Mouse (Mus musculus): Measurements from ENCODE around the gene Rnase12. TPM values are rescaled to one million over a fixed set of nuclear protein-coding genes. Genes with fewer than 3 reads are reported as not detected.

The Rnase12 gene
- polyA plus RNA-seq, 1 experiment from 2014 or later, result not detected

- Histone ChIP-seq H3K27ac (no peak overlapping the region), H3K9ac (replicated peaks) (no peak overlapping the region), H3K4me1 (replicated peaks) (peaks cover 11% of the 10 kb centered on the region), H3K4me3 (replicated peaks) (no peak overlapping the region), H3K9me3 (no peaks in the 10 kb centered on the region), H3K4me2 (replicated peaks) (no peak overlapping the region), H3K27me3 (peaks cover 26% of the 10 kb centered on the region), H3K36me3 (no peaks in the 10 kb centered on the region)
- ATAC-seq, result no peak
- 98% methylated on average over 2 of the region's 2 CpGs for WGBS
These were observed 23.6 kb upstream of the Rnase12 start for GRCm38 (mm10) chr14:51081035-51081434.

GRCm38 (mm10) chr14:51079180-51079579 lies 21.7 kb upstream of the Rnase12 start:
- Histone ChIP-seq H3K9me3 (no peaks in the 10 kb centered on the region), H3K27me3 (peaks cover 18% of the 10 kb centered on the region), H3K9ac (replicated peaks) (no peak overlapping the region), H3K27ac (no peak overlapping the region), H3K4me3 (replicated peaks) (no peak overlapping the region), H3K36me3 (no peaks in the 10 kb centered on the region), H3K4me1 (replicated peaks) (peaks cover 11% of the 10 kb centered on the region), H3K4me2 (replicated peaks) (no peak overlapping the region)
- ATAC-seq, result no peak
- 85% methylated on average over 1 of the region's 1 CpGs for WGBS

DNA sequence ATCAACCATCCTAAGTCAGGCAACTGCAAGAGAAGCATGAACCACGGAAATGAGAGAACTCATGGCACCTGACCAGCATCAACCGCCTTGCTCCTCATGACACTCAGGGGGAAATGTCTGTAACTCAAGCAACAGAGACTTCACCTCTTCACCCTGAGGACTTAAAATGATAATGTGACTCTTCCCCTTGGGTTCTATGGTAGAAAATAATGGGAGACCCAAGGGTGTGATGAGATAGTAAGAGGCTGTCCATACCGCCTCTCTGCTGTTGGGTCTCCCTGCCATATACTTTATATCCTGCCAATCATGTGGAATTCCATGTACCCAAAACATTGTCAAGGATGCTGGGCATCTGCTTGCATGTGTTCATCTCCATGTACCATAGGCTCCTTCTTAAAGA lies 16.9 kb upstream of the Rnase12 start, which contains the start of gene Olfr750:
Olfr750 (minus strand) TSS at position 101 of the 400 bp plus-strand sequence.
- no peak within 1 kb of the TSS for H3K9ac ChIP-seq (replicated peaks)
- no peaks in the 10 kb centered on the region for H3K4me1 ChIP-seq (replicated peaks)
- no peak within 1 kb of the TSS for H3K4me2 ChIP-seq (replicated peaks)
- no peaks in the 10 kb centered on the region for H3K36me3 ChIP-seq
- WGBS, result 82% methylated on average over 3 of the region's 3 CpGs
- H3K27me3 ChIP-seq, result no peaks in the 10 kb centered on the region
- no peak within 1 kb of the TSS for H3K4me3 ChIP-seq (replicated peaks)
- H3K9me3 ChIP-seq, result no peaks in the 10 kb centered on the region
- ATAC-seq, result no peak
- H3K27ac ChIP-seq, result no peak within 1 kb of the TSS

- H3K9ac ChIP-seq (replicated peaks), result no peak overlapping the region
- no peak for ATAC-seq
- WGBS, result 82% methylated on average over 2 of the region's 2 CpGs
- no peak overlapping the region for H3K27ac ChIP-seq
- H3K4me3 ChIP-seq (replicated peaks), result no peak overlapping the region
- H3K4me2 ChIP-seq (replicated peaks), result no peak overlapping the region
- peaks cover 8% of the 10 kb centered on the region; the same call in 1 of the 2 replicates for H3K4me1 ChIP-seq (replicated peaks)
- H3K9me3 ChIP-seq, result no peaks in the 10 kb centered on the region
- H3K36me3 ChIP-seq, result no peaks in the 10 kb centered on the region
- H3K27me3 ChIP-seq, result no peaks in the 10 kb centered on the region
These were observed 12.2 kb upstream of the Rnase12 start for GRCm38 (mm10) chr14:51069617-51070016.

DNA sequence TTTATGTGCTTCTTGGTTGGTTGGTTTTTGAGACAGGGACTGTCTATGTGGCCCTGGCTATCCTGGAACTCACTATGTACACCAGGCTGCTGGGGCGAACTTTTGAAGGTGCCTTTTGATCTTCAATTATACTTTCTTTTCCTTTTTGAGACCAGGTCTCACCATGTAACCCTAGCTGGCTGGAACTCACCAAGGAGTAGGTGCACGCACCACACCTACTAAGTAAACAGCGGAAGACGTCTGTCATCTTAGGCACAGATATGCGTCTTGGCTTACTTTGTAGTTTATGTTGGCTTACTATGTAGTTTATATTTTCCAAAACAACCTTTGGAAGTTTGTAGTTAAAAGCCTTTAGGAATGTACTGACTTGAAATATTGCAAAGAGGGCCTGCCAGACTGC lies 11.5 kb upstream of the Rnase12 start:
- no peak for ATAC-seq
- H3K9me3 ChIP-seq, result no peaks in the 10 kb centered on the region
- H3K36me3 ChIP-seq, result no peaks in the 10 kb centered on the region
- H3K27ac ChIP-seq, result no peak overlapping the region
- H3K4me2 ChIP-seq (replicated peaks), result no peak overlapping the region
- H3K4me1 ChIP-seq (replicated peaks), result peaks cover 12% of the 10 kb centered on the region; the same call in 1 of the 2 replicates
- no peak overlapping the region for H3K9ac ChIP-seq (replicated peaks)
- no peaks in the 10 kb centered on the region for H3K27me3 ChIP-seq
- H3K4me3 ChIP-seq (replicated peaks), result no peak overlapping the region
- 93% methylated on average over 5 of the region's 5 CpGs for WGBS

- ATAC-seq, result no peak
These were observed 3.3 kb upstream of the Rnase12 start for GRCm38 (mm10) chr14:51060761-51061160.

GRCm38 (mm10) chr14:51054243-51055237 lies 2.9 kb downstream of the Rnase12 start:
- no peak for ATAC-seq
- no peaks in the 10 kb centered on the region for H3K36me3 ChIP-seq
- H3K27ac ChIP-seq, result no peak overlapping the region
- WGBS, result 19% methylated on average over 13 of the region's 13 CpGs
- no peaks in the 10 kb centered on the region for H3K27me3 ChIP-seq
- H3K4me3 ChIP-seq (replicated peaks), result no peak overlapping the region
- no peak overlapping the region for H3K4me2 ChIP-seq (replicated peaks)
- no peak overlapping the region for H3K9ac ChIP-seq (replicated peaks)
- no peaks in the 10 kb centered on the region for H3K9me3 ChIP-seq
- H3K4me1 ChIP-seq (replicated peaks), result peaks cover 12% of the 10 kb centered on the region

More at GRCm38 (mm10) chr14:51060761-51061160, 3.3 kb upstream of the Rnase12 start:
- Histone ChIP-seq H3K9ac (replicated peaks) (no peak overlapping the region), H3K36me3 (no peaks in the 10 kb centered on the region), H3K4me1 (replicated peaks) (0 out of 2 replicates have a peak, but pooled peaks cover 10% of the 10 kb centered on the region), H3K27me3 (no peaks in the 10 kb centered on the region), H3K9me3 (no peaks in the 10 kb centered on the region), H3K27ac (no peak overlapping the region), H3K4me2 (replicated peaks) (no peak overlapping the region), H3K4me3 (replicated peaks) (no peak overlapping the region)
- WGBS, result 86% methylated on average over 5 of the region's 5 CpGs

DNA sequence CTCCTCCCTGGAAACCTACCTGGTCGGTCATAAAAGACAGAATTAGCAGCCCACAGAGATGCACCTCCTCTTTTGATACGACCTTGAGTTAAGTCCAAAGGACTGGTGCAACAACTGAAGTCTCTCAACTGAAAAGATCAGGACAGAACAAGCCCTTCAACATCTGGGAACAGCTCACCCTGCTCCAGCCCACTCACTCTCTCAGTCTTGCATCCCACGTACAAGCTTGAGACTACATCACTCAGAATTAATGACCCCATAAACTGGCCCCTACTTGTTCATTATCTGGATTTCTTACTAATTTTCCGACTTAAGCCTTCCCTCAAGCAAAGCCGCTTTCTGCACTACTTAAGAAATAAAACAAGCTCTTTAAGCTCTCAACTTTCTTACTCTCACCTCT lies 4.3 kb downstream of the Rnase12 start:
- ATAC-seq, result no peak
- Histone ChIP-seq H3K27ac (no peak overlapping the region), H3K27me3 (no peaks in the 10 kb centered on the region), H3K9ac (replicated peaks) (no peak overlapping the region), H3K36me3 (no peaks in the 10 kb centered on the region), H3K9me3 (no peaks in the 10 kb centered on the region), H3K4me3 (replicated peaks) (no peak overlapping the region), H3K4me2 (replicated peaks) (no peak overlapping the region), H3K4me1 (replicated peaks) (peaks cover 12% of the 10 kb centered on the region)
- 51% methylated on average over 5 of the region's 5 CpGs for WGBS

GRCm38 (mm10) chr14:51051941-51052340 lies 5.5 kb downstream of the Rnase12 start:
- Histone ChIP-seq H3K36me3 (no peaks in the 10 kb centered on the region), H3K4me2 (replicated peaks) (no peak overlapping the region), H3K9ac (replicated peaks) (no peak overlapping the region), H3K9me3 (no peaks in the 10 kb centered on the region), H3K4me1 (replicated peaks) (peaks cover 12% of the 10 kb centered on the region), H3K27ac (no peak overlapping the region), H3K27me3 (no peaks in the 10 kb centered on the region), H3K4me3 (replicated peaks) (no peak overlapping the region)
- no peak for ATAC-seq
- WGBS, result 74% methylated on average over 5 of the region's 5 CpGs

- 87% methylated on average over 2 of the region's 2 CpGs for WGBS
- H3K4me3 ChIP-seq (replicated peaks), result no peak within 1 kb of the TSS
- H3K36me3 ChIP-seq, result no peaks in the 10 kb centered on the region
- no peak within 1 kb of the TSS for H3K27ac ChIP-seq
- no peaks in the 10 kb centered on the region for H3K9me3 ChIP-seq
- H3K4me2 ChIP-seq (replicated peaks), result no peak within 1 kb of the TSS
- H3K4me1 ChIP-seq (replicated peaks), result peaks cover 12% of the 10 kb centered on the region
- no peaks in the 10 kb centered on the region for H3K27me3 ChIP-seq
- no peak for ATAC-seq
- H3K9ac ChIP-seq (replicated peaks), result no peak within 1 kb of the TSS
These were observed 7.4 kb downstream of the Rnase12 start, which contains the start of gene Rnase11 for GRCm38 (mm10) chr14:51050063-51050462. Gene Rnase11 (minus strand): TSS chr14:51050163.

DNA sequence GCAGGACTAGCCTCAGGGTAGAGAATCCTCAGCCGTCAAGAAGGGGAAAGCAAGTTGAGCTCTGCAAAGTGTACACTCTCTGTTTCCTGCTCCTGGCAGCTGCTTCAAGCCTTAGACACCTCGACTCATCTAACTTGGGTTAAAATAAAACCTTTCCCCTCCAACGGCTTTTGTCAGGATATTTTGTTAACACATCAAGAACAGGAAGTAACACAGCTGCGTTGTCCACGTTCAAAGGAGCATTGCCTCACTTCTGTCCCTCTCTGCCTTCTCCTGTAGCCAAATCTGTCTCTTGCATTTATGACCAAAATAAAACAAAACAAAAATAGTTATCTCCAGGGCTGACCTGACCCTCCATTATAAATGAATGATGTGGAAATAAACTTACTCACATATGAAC lies 9.6 kb downstream of the Rnase12 start:
- 75% methylated on average over 5 of the region's 5 CpGs for WGBS
- Histone ChIP-seq H3K4me2 (replicated peaks) (no peak overlapping the region), H3K36me3 (no peaks in the 10 kb centered on the region), H3K4me3 (replicated peaks) (no peak overlapping the region), H3K27ac (no peak overlapping the region), H3K9ac (replicated peaks) (no peak overlapping the region), H3K9me3 (no peaks in the 10 kb centered on the region), H3K27me3 (no peaks in the 10 kb centered on the region), H3K4me1 (replicated peaks) (no peaks in the 10 kb centered on the region)
- no peak for ATAC-seq

GRCm38 (mm10) chr14:51041769-51042168 lies 15.7 kb downstream of the Rnase12 start, which contains the start of gene Rnase9:
Gene Rnase9 (minus strand): TSS chr14:51041869.
- 62% methylated on average over 6 of the region's 6 CpGs for WGBS
- no peaks in the 10 kb centered on the region for H3K27me3 ChIP-seq
- H3K36me3 ChIP-seq, result no peaks in the 10 kb centered on the region
- ATAC-seq, result no peak
- H3K4me2 ChIP-seq (replicated peaks), result no peak within 1 kb of the TSS
- no peak within 1 kb of the TSS for H3K27ac ChIP-seq
- H3K9me3 ChIP-seq, result no peaks in the 10 kb centered on the region
- H3K4me1 ChIP-seq (replicated peaks), result no peaks in the 10 kb centered on the region
- H3K4me3 ChIP-seq (replicated peaks), result no peak within 1 kb of the TSS
- H3K9ac ChIP-seq (replicated peaks), result no peak within 1 kb of the TSS
